Mouse (Mus musculus) hindbrain, embryonic 10.5 days (tissue): Measurements from ENCODE around the gene Rnf185. TPM values are rescaled to one million over a fixed set of nuclear protein-coding genes. Genes with fewer than 3 reads are reported as not detected.

Experiments
- DNase-seq: peaks from one replicate; pipeline ENCODE4 v3.0.0-alpha.2; 2017; ENCODE audit warnings: low spot score
- H3K27ac ChIP-seq: fragments of 300-500 bp; sonication (generic); 2 replicates; pipeline ENCODE4 v1.5.1; 2016; ENCODE audit warnings: mild to moderate bottlenecking, moderate library complexity
- H3K27me3 ChIP-seq: fragments of 300-500 bp; sonication (generic); 2 replicates; pipeline ENCODE4 v1.6.1; 2016; ENCODE audit warnings: mild to moderate bottlenecking; ENCODE audit not compliant: poor library complexity, insufficient read depth, severe bottlenecking
- H3K36me3 ChIP-seq: fragments of 300-500 bp; sonication (generic); 2 replicates; pipeline ENCODE4 v1.6.1; 2016; ENCODE audit warnings: mild to moderate bottlenecking, moderate library complexity
- H3K4me1 ChIP-seq: fragments of 300-500 bp; sonication (generic); replicated peaks from 2 replicates; pipeline ENCODE4 v1.6.1; 2016; ENCODE audit warnings: mild to moderate bottlenecking
- H3K4me3 ChIP-seq: fragments of 300-500 bp; sonication (generic); 2 replicates; pipeline ENCODE4 v1.5.1; 2016; ENCODE audit warnings: mild to moderate bottlenecking, moderate library complexity
- H3K9me3 ChIP-seq: fragments of 300-500 bp; sonication (generic); 2 replicates; pipeline ENCODE4 v1.6.1; 2016; ENCODE audit warnings: mild to moderate bottlenecking, moderate library complexity
- WGBS: fragments of 180-500 bp; shearing (Covaris S2); methylation state at CpG from one replicate; pipeline ENCODE4 v1.1.7; 2016; 5-methylcytosine and 5-hydroxymethylcytosine counted together
- polyA plus RNA-seq: library from polyadenylated mRNA; unstranded; fragments of >200 nt; fragmentation: Nextera tagmentation; extraction: Ambion mirVana; gene quantifications from 2 replicates; pipeline ENCODE4 v1.2.1, GENCODE M21; 2016

Gene Rnf185
- polyA plus RNA-seq, 1 experiment from 2014 or later = 42.1 TPM

- H3K4me3 ChIP-seq = no peak overlapping the region
- H3K27me3 ChIP-seq = no peaks in the 10 kb centered on the region
- peaks cover 26% of the 10 kb centered on the region for H3K36me3 ChIP-seq
- no peak overlapping the region for H3K27ac ChIP-seq
- no peak for DNase-seq
- peaks cover 9% of the 10 kb centered on the region; the same call in 1 of the 2 replicates for H3K9me3 ChIP-seq
- 84% methylated on average over 7 of the region's 7 CpGs for WGBS
- H3K4me1 ChIP-seq = peaks cover 33% of the 10 kb centered on the region
Observed at GRCm38 (mm10) chr11:3366411-3366810, 85.8 kb downstream of the Rnf185 start.

Other genes with a start within 250 kb of the Rnf185 start
- 48.4 and 58.1 TPM in 2 replicates for gene Eif4enif1, start 250.0 kb downstream of the Rnf185 start, polyA plus RNA-seq
- gene Drg1, start 185.9 kb downstream of the Rnf185 start, polyA plus RNA-seq = 317 and 322 TPM in 2 replicates
- 106 and 116 TPM in 2 replicates for gene Patz1, start 163.5 kb downstream of the Rnf185 start, polyA plus RNA-seq
- 9.3 and 9.4 TPM in 2 replicates for gene Pik3ip1, start 122.0 kb downstream of the Rnf185 start, polyA plus RNA-seq
- gene Limk2, start 43.2 kb downstream of the Rnf185 start, polyA plus RNA-seq = 62.0 and 82.2 TPM in 2 replicates
- 0.99 and 1.5 TPM in 2 replicates for gene Pla2g3, start 35.9 kb upstream of the Rnf185 start, polyA plus RNA-seq
- 0.21 and 0.37 TPM in 2 replicates for gene Inpp5j, start 52.5 kb upstream of the Rnf185 start, polyA plus RNA-seq
- 60.3 and 73.5 TPM in 2 replicates for gene Selenom, start 62.3 kb upstream of the Rnf185 start, polyA plus RNA-seq
- 43.2 and 46.1 TPM in 2 replicates for gene Smtn, start 88.2 kb upstream of the Rnf185 start, polyA plus RNA-seq
- gene Morc2a, start 196.8 kb upstream of the Rnf185 start, polyA plus RNA-seq = 38.4 and 40.8 TPM in 2 replicates